Mouse (Mus musculus): ENCODE data around the gene Myo6. TPM values are rescaled to one million over a fixed set of nuclear protein-coding genes. Genes with fewer than 3 reads are reported as not detected.

Gene Myo6
- total RNA-seq, 2 experiments from 2014 or later: 0.45 TPM; not detected in 1

- no peak for ATAC-seq (replicated peaks; ENCODE audit: low FRiP score, poor library complexity, severe bottlenecking)
These were observed 14.9 kb downstream of the Myo6 start for GRCm38 (mm10) chr9:80179688-80180087.

GRCm38 (mm10) chr9:80180771-80181170 is 15.9 kb downstream of the Myo6 start:
- ATAC-seq (replicated peaks; ENCODE audit: low FRiP score, poor library complexity, severe bottlenecking): no peak

- ATAC-seq (replicated peaks; ENCODE audit: low FRiP score, poor library complexity, severe bottlenecking): no peak
These were observed 16.9 kb downstream of the Myo6 start for GRCm38 (mm10) chr9:80181692-80182091.

GRCm38 (mm10) chr9:80184138-80184537 is 19.3 kb downstream of the Myo6 start:
- ATAC-seq (replicated peaks; ENCODE audit: low FRiP score, poor library complexity, severe bottlenecking): no peak

- ATAC-seq (replicated peaks; ENCODE audit: low FRiP score, poor library complexity, severe bottlenecking): no peak
These were observed 20.9 kb downstream of the Myo6 start for GRCm38 (mm10) chr9:80185737-80186136.

- no peak for ATAC-seq (replicated peaks; ENCODE audit: low FRiP score, poor library complexity, severe bottlenecking)
These were observed 21.9 kb downstream of the Myo6 start for GRCm38 (mm10) chr9:80186693-80187092.

- no peak for ATAC-seq (replicated peaks; ENCODE audit: low FRiP score, poor library complexity, severe bottlenecking)
These were observed 23.6 kb downstream of the Myo6 start for GRCm38 (mm10) chr9:80188324-80188893.

GRCm38 (mm10) chr9:80191240-80191639 is 26.4 kb downstream of the Myo6 start:
- no peak for ATAC-seq (replicated peaks; ENCODE audit: low FRiP score, poor library complexity, severe bottlenecking)

- no peak for ATAC-seq (replicated peaks; ENCODE audit: low FRiP score, poor library complexity, severe bottlenecking)
These were observed 27.5 kb downstream of the Myo6 start for GRCm38 (mm10) chr9:80192324-80192723.

- ATAC-seq (replicated peaks; ENCODE audit: low FRiP score, poor library complexity, severe bottlenecking): no peak
These were observed 29.6 kb downstream of the Myo6 start for GRCm38 (mm10) chr9:80194446-80194845.

- no peak for ATAC-seq (replicated peaks; ENCODE audit: low FRiP score, poor library complexity, severe bottlenecking)
These were observed 31.3 kb downstream of the Myo6 start for GRCm38 (mm10) chr9:80196161-80196560.

- no peak for ATAC-seq (replicated peaks; ENCODE audit: low FRiP score, poor library complexity, severe bottlenecking)
These were observed 32.4 kb downstream of the Myo6 start for GRCm38 (mm10) chr9:80197233-80197632.

- ATAC-seq (replicated peaks; ENCODE audit: low FRiP score, poor library complexity, severe bottlenecking): no peak
These were observed 36.0 kb downstream of the Myo6 start for GRCm38 (mm10) chr9:80200855-80201254.

GRCm38 (mm10) chr9:80202374-80203060 is 37.7 kb downstream of the Myo6 start:
- ATAC-seq (replicated peaks; ENCODE audit: low FRiP score, poor library complexity, severe bottlenecking): no peak

GRCm38 (mm10) chr9:80208681-80209080 is 43.9 kb downstream of the Myo6 start:
- ATAC-seq (replicated peaks; ENCODE audit: low FRiP score, poor library complexity, severe bottlenecking): no peak

- no peak for ATAC-seq (replicated peaks; ENCODE audit: low FRiP score, poor library complexity, severe bottlenecking)
These were observed 44.6 kb downstream of the Myo6 start for GRCm38 (mm10) chr9:80209459-80209858.

- no peak for ATAC-seq (replicated peaks; ENCODE audit: low FRiP score, poor library complexity, severe bottlenecking)
These were observed 45.3 kb downstream of the Myo6 start for GRCm38 (mm10) chr9:80210096-80210495.

GRCm38 (mm10) chr9:80213428-80213827 is 48.6 kb downstream of the Myo6 start:
- ATAC-seq (replicated peaks; ENCODE audit: low FRiP score, poor library complexity, severe bottlenecking): no peak

- no peak for ATAC-seq (replicated peaks; ENCODE audit: low FRiP score, poor library complexity, severe bottlenecking)
These were observed 50.7 kb downstream of the Myo6 start for GRCm38 (mm10) chr9:80215502-80215901.

GRCm38 (mm10) chr9:80216786-80217501 is 52.1 kb downstream of the Myo6 start:
- no peak for ATAC-seq (replicated peaks; ENCODE audit: low FRiP score, poor library complexity, severe bottlenecking)

GRCm38 (mm10) chr9:80218718-80219117 is 53.9 kb downstream of the Myo6 start:
- ATAC-seq (replicated peaks; ENCODE audit: low FRiP score, poor library complexity, severe bottlenecking): no peak

Measured in erythroid progenitor cell, adult 5-6 weeks (primary cell).